Mouse (Mus musculus): ENCODE measurements around the gene Zmynd12.

DNA sequence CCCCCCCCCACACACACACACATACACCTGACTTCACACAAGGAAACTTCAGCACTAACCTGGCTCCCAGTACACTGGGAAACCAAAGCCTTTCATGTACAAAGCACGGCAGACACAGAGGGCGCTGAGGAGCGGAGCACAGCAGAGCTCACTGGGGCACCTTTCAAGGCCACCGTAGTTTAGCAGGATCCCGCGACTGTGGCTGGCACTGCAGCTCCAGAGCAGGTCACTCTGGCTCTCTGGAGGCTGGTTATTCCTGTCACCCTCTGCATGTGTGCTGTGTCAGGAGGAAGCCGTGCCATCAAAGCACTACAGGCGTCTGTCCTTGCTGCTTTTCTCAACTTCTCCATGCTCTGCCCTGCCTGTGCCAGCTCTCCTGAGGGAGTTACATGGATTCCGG lies 60.4 kb downstream of the Zmynd12 start:
- TF ChIP-seq CTCF (IDR thresholded peaks at IDR 0.05; ENCODE audit: borderline replicate concordance, control insufficient read depth, extremely low read depth, insufficient read depth, low read length, poor library complexity) (no peak), POLR2A (IDR thresholded peaks at IDR 0.05; ENCODE audit: control insufficient read depth, extremely low read depth, insufficient read depth, low read length, poor library complexity) (no peak)

Data from thymus, adult 2 months (tissue).